Mouse (Mus musculus) CH12.LX (cell line): ENCODE data around the gene Gcnt1. TPM values are rescaled to one million over a fixed set of nuclear protein-coding genes. Genes with fewer than 3 reads are reported as not detected.

Experiments
- DNase-seq: peaks from one replicate; pipeline ENCODE4 v3.0.0-alpha.2; 2013; ENCODE audit errors: extremely low read depth
- H3K27ac ChIP-seq: 2 replicates; pipeline ENCODE4 v1.5.1; 2012; ENCODE audit warnings: low read depth, mild to moderate bottlenecking, control low read depth, moderate library complexity; ENCODE audit not compliant: insufficient read depth
- H3K27me3 ChIP-seq: replicated peaks from 2 replicates; pipeline ENCODE3; 2012; ENCODE audit warnings: inconsistent platforms
- H3K36me3 ChIP-seq, 2 experiments: replicated peaks in 1 of 2; 2 replicates each; pipeline versions ENCODE3 to v1.6.1; 2012; ENCODE audit warnings: inconsistent platforms in 1 of 2, low read length in 1 of 2, mild to moderate bottlenecking in 1 of 2, mixed read lengths in 1 of 2, moderate library complexity in 1 of 2; ENCODE audit not compliant: control insufficient read depth in 1 of 2, insufficient read depth in 1 of 2
- H3K4me1 ChIP-seq, 2 experiments: 2 replicates each; pipeline ENCODE4 v1.6.1; 2012; ENCODE audit warnings: inconsistent platforms in 1 of 2, moderate library complexity in 1 of 2; ENCODE audit not compliant: insufficient read depth in 2 of 2, control insufficient read depth in 1 of 2
- H3K4me2 ChIP-seq: 2 replicates; pipeline ENCODE4 v1.6.1; 2012; ENCODE audit warnings: low read depth, mild to moderate bottlenecking, control low read depth; ENCODE audit not compliant: poor library complexity, insufficient read depth, severe bottlenecking
- H3K4me3 ChIP-seq, 3 experiments: fragments of 150-350 bp in 1 of 3; sonication (generic) in 1 of 3; replicated peaks in 1 of 3; 2 replicates each; pipeline versions ENCODE3 to v1.5.1; 2011 to 2012; ENCODE audit warnings: low read depth in 2 of 3, low read length in 2 of 3, mild to moderate bottlenecking in 2 of 3, moderate library complexity in 2 of 3, control low read depth in 1 of 3, improper control_type of control experiment in 1 of 3, inconsistent platforms in 1 of 3, mixed read lengths in 1 of 3; ENCODE audit not compliant: poor library complexity in 1 of 3
- H3K79me2 ChIP-seq: replicated peaks from 2 replicates; pipeline ENCODE4 v1.6.1; 2012; ENCODE audit warnings: mild to moderate bottlenecking, moderate library complexity; ENCODE audit not compliant: control insufficient read depth, poor library complexity, insufficient read depth, severe bottlenecking; ENCODE audit errors: extremely low read depth
- H3K9ac ChIP-seq: 2 replicates; pipeline ENCODE4 v1.6.1; 2012; ENCODE audit warnings: low read depth, mild to moderate bottlenecking, control low read depth, moderate library complexity; ENCODE audit not compliant: insufficient read depth
- H3K9me3 ChIP-seq: replicated peaks from 2 replicates; pipeline ENCODE3; 2012; ENCODE audit warnings: low read length, inconsistent platforms, mixed read lengths
- BHLHE40 ChIP-seq: IDR thresholded peaks from 2 replicates; pipeline ENCODE4 v1.6.1; 2011; ENCODE audit warnings: mild to moderate bottlenecking, low read depth, low read length, improper control_type of control experiment
- CHD1 ChIP-seq: IDR thresholded peaks from 2 replicates; pipeline ENCODE4 v1.6.1; 2012; ENCODE audit warnings: low read depth, low read length, improper control_type of control experiment, inconsistent platforms
- CHD2 ChIP-seq: IDR thresholded peaks from 2 replicates; pipeline ENCODE4 v1.6.1; 2011; ENCODE audit warnings: low read length, improper control_type of control experiment
- CTCF ChIP-seq, 2 experiments: IDR thresholded peaks in 1 of 2; conservative IDR thresholded peaks in 1 of 2; 2 replicates each; pipeline ENCODE4 v1.5.1; 2011 to 2012; ENCODE audit warnings: low read depth in 2 of 2, low read length in 2 of 2, improper control_type of control experiment in 1 of 2, inconsistent platforms in 1 of 2, mild to moderate bottlenecking in 1 of 2, moderate library complexity in 1 of 2
- E2F4 ChIP-seq: IDR thresholded peaks from 2 replicates; pipeline ENCODE4 v1.6.1; 2011; ENCODE audit warnings: low read depth, low read length, improper control_type of control experiment; ENCODE audit not compliant: insufficient replicate concordance
- EP300 ChIP-seq: IDR thresholded peaks from 2 replicates; pipeline ENCODE4 v1.6.1; 2011; ENCODE audit warnings: low read length, improper control_type of control experiment
- GABPA ChIP-seq: IDR thresholded peaks from 2 replicates; pipeline ENCODE4 v1.6.1; 2012; ENCODE audit warnings: low read depth, low read length, improper control_type of control experiment, inconsistent platforms; ENCODE audit not compliant: insufficient replicate concordance
- IRF4 ChIP-seq: IDR thresholded peaks from 2 replicates; pipeline ENCODE4 v1.6.1; 2014; ENCODE audit warnings: low read depth, mild to moderate bottlenecking, inconsistent platforms, low read length, improper control_type of control experiment
- KAT2A ChIP-seq: IDR thresholded peaks from 2 replicates; pipeline ENCODE4 v1.6.1; 2012; ENCODE audit warnings: low read length, improper control_type of control experiment, inconsistent platforms; ENCODE audit not compliant: insufficient replicate concordance
- MAFK ChIP-seq: IDR thresholded peaks from 2 replicates; pipeline ENCODE4 v1.6.1; 2011; ENCODE audit warnings: low read length, improper control_type of control experiment; ENCODE audit not compliant: insufficient replicate concordance
- MAX ChIP-seq: IDR thresholded peaks from 2 replicates; pipeline ENCODE4 v1.6.1; 2011; ENCODE audit warnings: low read length, improper control_type of control experiment
- MAZ ChIP-seq: IDR thresholded peaks from 2 replicates; pipeline ENCODE4 v1.6.1; 2012; ENCODE audit warnings: low read depth, mild to moderate bottlenecking, inconsistent platforms, low read length, improper control_type of control experiment, moderate library complexity
- MEF2A ChIP-seq: IDR thresholded peaks from 2 replicates; pipeline ENCODE4 v1.6.1; 2014; ENCODE audit warnings: low read depth, mild to moderate bottlenecking, inconsistent platforms, low read length, improper control_type of control experiment, borderline replicate concordance
- MXI1 ChIP-seq: IDR thresholded peaks from 2 replicates; pipeline ENCODE4 v1.6.1; 2011; ENCODE audit warnings: mild to moderate bottlenecking, low read depth, low read length, improper control_type of control experiment
- MYC ChIP-seq: IDR thresholded peaks from 2 replicates; pipeline ENCODE4 v1.6.1; 2011; ENCODE audit warnings: low read depth, mild to moderate bottlenecking, improper control_type of control experiment, low read length
- PAX5 ChIP-seq: IDR thresholded peaks from 2 replicates; pipeline ENCODE4 v1.6.1; 2012; ENCODE audit warnings: low read length, inconsistent platforms, mixed read lengths
- POLR2A ChIP-seq: IDR thresholded peaks from 2 replicates; pipeline ENCODE4 v1.6.1; 2011; ENCODE audit warnings: low read depth, mild to moderate bottlenecking, improper control_type of control experiment, low read length
- RCOR1 ChIP-seq: conservative IDR thresholded peaks from 2 replicates; pipeline ENCODE4 v1.6.1; 2012; ENCODE audit warnings: low read depth, mild to moderate bottlenecking, inconsistent platforms, low read length, improper control_type of control experiment
- SIN3A ChIP-seq: IDR thresholded peaks from 2 replicates; pipeline ENCODE4 v1.6.1; 2012; ENCODE audit warnings: low read length, improper control_type of control experiment, inconsistent platforms
- SMC3 ChIP-seq: IDR thresholded peaks from 2 replicates; pipeline ENCODE4 v1.6.1; 2011; ENCODE audit warnings: low read depth, low read length, improper control_type of control experiment
- TBP ChIP-seq: conservative IDR thresholded peaks from 2 replicates; pipeline ENCODE4 v1.6.1; 2011; ENCODE audit warnings: low read depth, low read length, improper control_type of control experiment
- TCF12 ChIP-seq: IDR thresholded peaks from 2 replicates; pipeline ENCODE4 v1.6.1; 2014; ENCODE audit warnings: low read depth, mild to moderate bottlenecking, inconsistent platforms, low read length, improper control_type of control experiment
- UBTF ChIP-seq: IDR thresholded peaks from 2 replicates; pipeline ENCODE4 v1.6.1; 2012; ENCODE audit warnings: low read depth, mild to moderate bottlenecking, inconsistent platforms, low read length, improper control_type of control experiment, moderate library complexity
- ZC3H11A ChIP-seq: IDR thresholded peaks from 2 replicates; pipeline ENCODE4 v1.6.1; 2012; ENCODE audit warnings: low read depth, mild to moderate bottlenecking, inconsistent platforms, low read length, improper control_type of control experiment
- ZKSCAN1 ChIP-seq: IDR thresholded peaks from 2 replicates; pipeline ENCODE4 v1.6.1; 2012; ENCODE audit warnings: low read depth, inconsistent platforms, low read length, improper control_type of control experiment, borderline replicate concordance
- ZMIZ1 ChIP-seq: IDR thresholded peaks from 2 replicates; pipeline ENCODE4 v1.6.1; 2012; ENCODE audit warnings: low read depth, mild to moderate bottlenecking, inconsistent platforms, low read length, improper control_type of control experiment
- ZNF384 ChIP-seq: IDR thresholded peaks from 2 replicates; pipeline ENCODE4 v1.6.1; 2012; ENCODE audit warnings: low read depth, low read length, improper control_type of control experiment, inconsistent platforms
- dilution Hi-C: fragments of 300-500 bp; cut with MboI; formaldehyde crosslinking; loops from 2 replicates; pipeline ENCODE4 v1.14.3; 2020; ENCODE audit warnings: low sequenced_read_pairs; ENCODE audit not compliant: extremely low pct_unique_long_range_greater_than_20kb, extremely low pct_ligation_motif_present
- in situ Hi-C: fragments of 300-500 bp; cut with MboI; formaldehyde crosslinking; loops from 3 replicates; pipeline ENCODE4 v1.14.3; 2019; ENCODE audit warnings: low sequenced_read_pairs, low pct_ligation_motif_present, low pct_unique_long_range_greater_than_20kb, mixed read lengths
- polyA plus RNA-seq: library from polyadenylated mRNA; unstranded; fragments of >175 nt; gene quantifications from 2 replicates; pipeline ENCODE4 v1.2.1, GENCODE M21; 2012; ENCODE audit warnings: low read depth; ENCODE audit not compliant: insufficient read length
- total RNA-seq, 2 experiments: library from RNA; depleted of rRNA; stranded (reverse); fragments of 300-350 nt in 1 of 2; fragments of >200 nt in 1 of 2; gene quantifications; 2 replicates each; pipeline ENCODE4 v1.2.3; 2012 to 2014

The Gcnt1 gene
- total and polyA plus RNA-seq, 3 experiments, result 4.2 to 7.6 (median 6.6) TPM

DNA sequence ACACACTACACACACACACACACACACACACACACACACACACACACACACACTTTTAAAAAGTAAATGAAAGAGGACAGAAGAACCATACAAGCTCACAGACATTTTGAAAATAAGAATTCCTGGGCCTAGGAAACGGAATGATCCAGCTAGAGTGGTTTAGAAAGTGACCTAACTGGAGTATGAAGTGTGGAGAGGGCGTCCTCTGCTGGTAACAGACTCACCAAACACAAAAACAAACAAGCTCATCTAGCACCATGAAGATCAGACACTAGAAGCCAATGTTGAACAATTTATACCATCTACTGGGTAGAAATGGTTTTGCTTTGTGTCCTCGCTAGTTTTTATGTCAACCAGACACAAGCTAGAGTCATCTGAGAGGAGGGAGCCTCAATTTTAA, 7.9 kb downstream of the Gcnt1 start (continued):
- TF ChIP-seq TCF12 (no peak), BHLHE40 (no peak), MXI1 (no peak), CTCF (conservative IDR thresholded peaks at IDR 0.05 in 1 of 2, IDR thresholded peaks at IDR 0.05 in 1 of 2; ENCODE audit: low read depth in 2 of 2, low read length in 2 of 2) (peak; percentile 71 to 92), ZC3H11A (peak; percentile 87), CHD1 (no peak), IRF4 (no peak)

DNA sequence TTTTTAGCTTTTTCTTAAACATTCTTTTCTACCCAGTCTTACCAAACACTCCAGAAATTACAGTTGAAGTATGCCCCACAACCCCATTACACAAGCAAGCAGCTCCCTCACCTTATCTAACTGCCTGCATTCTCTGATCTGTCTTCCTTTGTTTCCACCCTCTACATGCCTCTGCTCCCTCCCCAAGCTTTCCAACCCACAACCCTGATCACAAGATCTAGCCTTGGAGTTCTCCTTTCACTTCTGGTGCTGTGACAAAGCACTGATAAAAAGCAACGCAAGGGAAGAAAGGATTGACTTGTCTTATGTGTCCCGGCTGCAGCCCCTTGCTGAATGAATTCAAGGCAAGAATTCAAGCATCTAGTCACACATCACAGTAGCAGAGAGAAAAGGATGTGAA, 11.5 kb downstream of the Gcnt1 start:
- H3K9ac ChIP-seq, result no peak overlapping the region
- no peaks in the 10 kb centered on the region for H3K36me3 ChIP-seq
- in situ Hi-C loops, result no loop called here
- H3K27me3 ChIP-seq, result no peaks in the 10 kb centered on the region
- no peak overlapping the region for H3K4me3 ChIP-seq
- H3K4me2 ChIP-seq, result no peak overlapping the region
- TF ChIP-seq POLR2A (no peak), MAZ (no peak), MXI1 (no peak), SMC3 (no peak), BHLHE40 (no peak), IRF4 (no peak), MEF2A (no peak), SIN3A (no peak), PAX5 (no peak), ZMIZ1 (no peak), MYC (no peak)
- TF ChIP-seq, all 38 proteins: peak for 0
- no peak for DNase-seq
- dilution Hi-C loops, result no loop called here
- Histone ChIP-seq H3K9me3 (no peaks in the 10 kb centered on the region), H3K27ac (no peak overlapping the region), H3K4me1 (peaks cover 2 to 12% of the 10 kb centered on the region in 2 experiments; a peak in 3 of 4 replicates), H3K79me2 (no peaks in the 10 kb centered on the region)

DNA sequence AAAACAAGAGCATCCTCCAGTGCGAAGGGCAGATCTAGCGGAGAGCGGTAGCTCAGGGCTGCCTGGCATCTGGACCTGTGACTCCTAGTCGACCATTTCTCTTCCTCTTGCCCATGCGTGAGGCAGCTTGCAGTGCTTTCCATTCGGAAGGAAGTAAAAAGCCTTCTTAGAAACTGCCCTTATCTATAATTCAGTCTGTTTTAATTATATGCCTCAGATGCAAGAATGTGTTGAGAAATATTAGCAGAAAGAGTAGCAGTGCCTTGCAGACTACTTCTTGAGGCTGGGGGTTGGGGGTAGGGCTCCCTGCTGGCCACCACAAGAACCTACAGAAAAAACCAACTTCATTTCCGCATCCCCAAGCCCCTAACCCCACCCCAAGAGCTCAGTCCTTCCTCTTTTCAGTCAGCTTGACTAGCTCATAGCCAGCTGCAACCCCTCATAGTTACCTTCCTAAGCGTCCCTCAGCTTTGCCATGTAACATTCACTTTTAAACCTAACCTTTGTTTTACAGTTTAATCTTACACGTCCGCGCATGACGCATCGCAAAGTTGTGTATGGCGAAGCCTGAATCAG, 13.2 kb downstream of the Gcnt1 start:
- in situ Hi-C loops, result no loop called here
- no peak overlapping the region for H3K27ac ChIP-seq
- H3K9ac ChIP-seq, result no peak overlapping the region
- H3K36me3 ChIP-seq, result no peaks in the 10 kb centered on the region
- H3K79me2 ChIP-seq, result no peaks in the 10 kb centered on the region
- DNase-seq, result peak; percentile 16
- no peak overlapping the region for H3K4me2 ChIP-seq
- no peaks in the 10 kb centered on the region for H3K9me3 ChIP-seq
- no peaks in the 10 kb centered on the region for H3K27me3 ChIP-seq
- H3K4me1 ChIP-seq, result peaks cover 2 to 26% of the 10 kb centered on the region in 2 experiments; a peak in 3 of 4 replicates
- TF ChIP-seq BHLHE40, result no peak
- no peak for TF ChIP-seq E2F4
- TF ChIP-seq CTCF (conservative IDR thresholded peaks at IDR 0.05 in 1 of 2, IDR thresholded peaks at IDR 0.05 in 1 of 2; ENCODE audit: low read depth in 2 of 2, low read length in 2 of 2), result no peak
- no peak for TF ChIP-seq TBP
- no peak for TF ChIP-seq EP300
- TF ChIP-seq KAT2A, result no peak
- TF ChIP-seq GABPA, result no peak
- TF ChIP-seq MYC, result no peak
- no peak for TF ChIP-seq ZKSCAN1
- no peak for TF ChIP-seq RCOR1
- TF ChIP-seq SIN3A, result no peak
- TF ChIP-seq CHD2, result no peak
- TF ChIP-seq TCF12, result no peak
- TF ChIP-seq MAFK, result no peak
- no peak for TF ChIP-seq MAX
- TF ChIP-seq UBTF, result no peak
- no peak for TF ChIP-seq ZNF384
- TF ChIP-seq, all 38 proteins: peak for 0
- dilution Hi-C loops, result no loop called here
- no peak overlapping the region for H3K4me3 ChIP-seq
